Mouse (Mus musculus): Measurements from ENCODE around the gene Pdf.

- TF ChIP-seq HCFC1 (IDR thresholded peaks at IDR 0.05; ENCODE audit: borderline replicate concordance, insufficient read depth, low read length): peak; percentile 57; the same call in 1 of the 2 replicates
- no peak for TF ChIP-seq CHD2 (IDR thresholded peaks at IDR 0.05; ENCODE audit: low read depth, low read length)
- no peak for TF ChIP-seq MAFK (IDR thresholded peaks at IDR 0.05; ENCODE audit: insufficient read depth, low read depth, low read length)
- no peak for TF ChIP-seq ZC3H11A (IDR thresholded peaks at IDR 0.05; ENCODE audit: borderline replicate concordance, low read depth, low read length)
- TF ChIP-seq ZNF384 (IDR thresholded peaks at IDR 0.05; ENCODE audit: low read depth, low read length): no peak
Measured at GRCm38 (mm10) chr8:107048061-107048941, at the start of gene Pdf.

Measured in ES-E14 (cell line).